ENCODE assay signal across 21 mouse cellular contexts in genomic region chr17:43174860-43175259, GRCm38 (mm10).
"Had no signal": no experiment of that assay in that cellular context is flagged by ENCODE, and none has a peak within 500 bp of the region (broad histone marks: within the 10 kb centered on the region; RNA-seq: fewer than 3 reads in every experiment).

No protein-coding gene starts in this region.

- H3K9me3 ChIP-seq: heart, embryonic 10.5 days; heart, embryonic 12.5 days; hindbrain, embryonic 13.5 days; hindbrain, embryonic 15.5 days; limb, embryonic 10.5 days; limb, embryonic 12.5 days had no signal

- DNase-seq: forebrain, postnatal 0 days; gastrocnemius, postnatal 14 days; gastrocnemius, postnatal 36 days; heart, adult 18-20 months; heart, postnatal 10 days; kidney, adult 18-20 months; kidney, adult 8-10 months; kidney, postnatal 10 days; kidney, postnatal 25 days; kidney, postnatal 4 days; liver had no signal

- H3K36me3 ChIP-seq: heart, embryonic 10.5 days; heart, embryonic 12.5 days; hindbrain, embryonic 13.5 days; hindbrain, embryonic 15.5 days; limb, embryonic 10.5 days; limb, embryonic 12.5 days had no signal

- H3K9ac ChIP-seq: forebrain, postnatal 0 days; heart, embryonic 12.5 days; hindbrain, embryonic 13.5 days; hindbrain, embryonic 15.5 days; limb, embryonic 12.5 days had no signal

- ATAC-seq: forebrain, postnatal 0 days; hindbrain, postnatal 0 days had no signal

- H3K27ac ChIP-seq: heart, embryonic 10.5 days; hindbrain, embryonic 13.5 days; hindbrain, embryonic 15.5 days; hindbrain, postnatal 0 days; layer of hippocampus, adult 2 months; left cerebral cortex, adult 2 months; limb, embryonic 10.5 days; limb, embryonic 12.5 days had no signal

- H3K4me2 ChIP-seq: heart, embryonic 12.5 days; hindbrain, embryonic 13.5 days; hindbrain, embryonic 15.5 days; limb, embryonic 12.5 days; liver, embryonic 11.5 days had no signal

- H3K4me1 ChIP-seq: heart, embryonic 10.5 days; heart, embryonic 12.5 days; hindbrain, embryonic 13.5 days; hindbrain, embryonic 15.5 days; limb, embryonic 10.5 days; limb, embryonic 12.5 days had no signal

- H3K4me3 ChIP-seq: heart, embryonic 10.5 days; heart, embryonic 12.5 days; hindbrain, embryonic 13.5 days; hindbrain, embryonic 15.5 days; layer of hippocampus, adult 2 months; left cerebral cortex, adult 2 months; limb, embryonic 10.5 days; limb, embryonic 12.5 days had no signal

- H3K27me3 ChIP-seq: hindbrain, embryonic 13.5 days; hindbrain, embryonic 15.5 days; limb, embryonic 12.5 days had no signal
